Mouse (Mus musculus) midbrain, embryonic 13.5 days (tissue): ENCODE measurements around the gene Fam193a. TPM values are rescaled to one million over a fixed set of nuclear protein-coding genes. Genes with fewer than 3 reads are reported as not detected.

Experiments
- ATAC-seq: fragments of 200-750 bp; cut with Nextera tagmentation; 2 replicates; pipeline ENCODE4 v1.8.0; 2017; ENCODE audit warnings: mild to moderate bottlenecking, moderate TSS enrichment, moderate library complexity
- H3K27ac ChIP-seq: fragments of 300-500 bp; sonication (generic); 2 replicates; pipeline ENCODE4 v1.5.1; 2015; ENCODE audit warnings: inconsistent platforms, mild to moderate bottlenecking, moderate library complexity
- H3K27me3 ChIP-seq: fragments of 300-500 bp; sonication (generic); 2 replicates; pipeline ENCODE4 v1.6.1; 2015; ENCODE audit warnings: mild to moderate bottlenecking, inconsistent platforms
- H3K36me3 ChIP-seq: fragments of 300-500 bp; sonication (generic); 2 replicates; pipeline ENCODE4 v1.6.1; 2015; ENCODE audit warnings: mild to moderate bottlenecking, inconsistent platforms
- H3K4me1 ChIP-seq: fragments of 300-500 bp; sonication (generic); replicated peaks from 2 replicates; pipeline ENCODE4 v1.6.1; 2015; ENCODE audit warnings: inconsistent platforms
- H3K4me2 ChIP-seq: fragments of 300-500 bp; sonication (generic); replicated peaks from 2 replicates; pipeline ENCODE4 v1.6.1; 2015; ENCODE audit warnings: moderate library complexity, mild to moderate bottlenecking, inconsistent platforms
- H3K4me3 ChIP-seq: fragments of 300-500 bp; sonication (generic); replicated peaks from 2 replicates; pipeline ENCODE4 v1.5.1; 2015; ENCODE audit warnings: mild to moderate bottlenecking, inconsistent platforms
- H3K9ac ChIP-seq: fragments of 300-500 bp; sonication (generic); replicated peaks from 2 replicates; pipeline ENCODE4 v1.6.1; 2015; ENCODE audit warnings: mild to moderate bottlenecking, inconsistent platforms
- H3K9me3 ChIP-seq: fragments of 300-500 bp; sonication (generic); 2 replicates; pipeline ENCODE4 v1.6.1; 2016; ENCODE audit warnings: mild to moderate bottlenecking, inconsistent platforms
- WGBS: fragments of 180-500 bp; shearing (Covaris S2); methylation state at CpG from one replicate; pipeline ENCODE4 v1.1.7; 2015; 5-methylcytosine and 5-hydroxymethylcytosine counted together
- polyA plus RNA-seq: library from polyadenylated mRNA; unstranded; fragments of >200 nt; fragmentation: Nextera tagmentation; extraction: Ambion mirVana; gene quantifications from 2 replicates; pipeline ENCODE4 v1.2.1, GENCODE M21; 2015

Gene Fam193a
- polyA plus RNA-seq, 1 experiment from 2014 or later, result 19.8 TPM

GRCm38 (mm10) chr5:34433786-34434185 lies 64.1 kb downstream of the Fam193a start:
- Histone ChIP-seq H3K36me3 (peaks cover 77% of the 10 kb centered on the region), H3K27ac (no peak overlapping the region), H3K9me3 (no peaks in the 10 kb centered on the region), H3K4me3 (no peak overlapping the region), H3K4me1 (no peaks in the 10 kb centered on the region), H3K9ac (no peak overlapping the region), H3K27me3 (no peaks in the 10 kb centered on the region), H3K4me2 (no peak overlapping the region)
- no peak for ATAC-seq
- 90% methylated on average over 1 of the region's 1 CpGs for WGBS

GRCm38 (mm10) chr5:34434241-34434640 lies 64.5 kb downstream of the Fam193a start:
- H3K36me3 ChIP-seq, result peaks cover 76% of the 10 kb centered on the region
- H3K27ac ChIP-seq, result no peak overlapping the region
- no peaks in the 10 kb centered on the region for H3K4me1 ChIP-seq
- no peak overlapping the region for H3K4me3 ChIP-seq
- H3K4me2 ChIP-seq, result no peak overlapping the region
- WGBS, result 88% methylated on average over 3 of the region's 3 CpGs
- no peaks in the 10 kb centered on the region for H3K27me3 ChIP-seq
- no peak for ATAC-seq
- H3K9ac ChIP-seq, result no peak overlapping the region
- H3K9me3 ChIP-seq, result no peaks in the 10 kb centered on the region

- Histone ChIP-seq H3K9me3 (no peaks in the 10 kb centered on the region), H3K27ac (no peak overlapping the region), H3K9ac (no peak overlapping the region), H3K4me1 (no peaks in the 10 kb centered on the region), H3K4me2 (no peak overlapping the region), H3K27me3 (no peaks in the 10 kb centered on the region), H3K36me3 (peaks cover 78% of the 10 kb centered on the region), H3K4me3 (no peak overlapping the region)
- 96% methylated on average over 4 of the region's 4 CpGs for WGBS
- ATAC-seq, result no peak
Measured at GRCm38 (mm10) chr5:34438052-34438451, 68.3 kb downstream of the Fam193a start.

GRCm38 (mm10) chr5:34438659-34439058 lies 68.9 kb downstream of the Fam193a start:
- Histone ChIP-seq H3K4me3 (no peak overlapping the region), H3K4me2 (no peak overlapping the region), H3K27ac (no peak overlapping the region), H3K9ac (no peak overlapping the region), H3K36me3 (peaks cover 78% of the 10 kb centered on the region), H3K9me3 (no peaks in the 10 kb centered on the region), H3K27me3 (no peaks in the 10 kb centered on the region), H3K4me1 (no peaks in the 10 kb centered on the region)
- WGBS, result 96% methylated on average over 1 of the region's 1 CpGs
- no peak for ATAC-seq

GRCm38 (mm10) chr5:34439768-34440167 lies 70.0 kb downstream of the Fam193a start:
- Histone ChIP-seq H3K4me1 (no peaks in the 10 kb centered on the region), H3K27me3 (no peaks in the 10 kb centered on the region), H3K9me3 (no peaks in the 10 kb centered on the region), H3K9ac (no peak overlapping the region), H3K4me3 (no peak overlapping the region), H3K27ac (no peak overlapping the region), H3K36me3 (peaks cover 79% of the 10 kb centered on the region), H3K4me2 (no peak overlapping the region)
- no peak for ATAC-seq
- 94% methylated on average over 2 of the region's 2 CpGs for WGBS

GRCm38 (mm10) chr5:34441797-34442196 lies 72.1 kb downstream of the Fam193a start:
- no peaks in the 10 kb centered on the region for H3K4me1 ChIP-seq
- H3K4me2 ChIP-seq, result no peak overlapping the region
- H3K27ac ChIP-seq, result no peak overlapping the region
- no peak for ATAC-seq
- peaks cover 84% of the 10 kb centered on the region for H3K36me3 ChIP-seq
- H3K9me3 ChIP-seq, result no peaks in the 10 kb centered on the region
- 99% methylated on average over 2 of the region's 2 CpGs for WGBS
- no peak overlapping the region for H3K9ac ChIP-seq
- H3K27me3 ChIP-seq, result no peaks in the 10 kb centered on the region
- no peak overlapping the region for H3K4me3 ChIP-seq

- WGBS, result 90% methylated on average over 9 of the region's 9 CpGs
- Histone ChIP-seq H3K4me3 (no peak overlapping the region), H3K4me1 (no peaks in the 10 kb centered on the region), H3K9me3 (no peaks in the 10 kb centered on the region), H3K27me3 (no peaks in the 10 kb centered on the region), H3K4me2 (no peak overlapping the region), H3K9ac (no peak overlapping the region), H3K27ac (no peak overlapping the region), H3K36me3 (peaks cover 67% of the 10 kb centered on the region)
- no peak for ATAC-seq
Measured at GRCm38 (mm10) chr5:34446207-34446606, 76.5 kb downstream of the Fam193a start.

GRCm38 (mm10) chr5:34458994-34459393 lies 89.3 kb downstream of the Fam193a start:
- ATAC-seq, result no peak
- Histone ChIP-seq H3K4me2 (no peak overlapping the region), H3K9ac (no peak overlapping the region), H3K4me3 (no peak overlapping the region), H3K36me3 (peaks cover 85% of the 10 kb centered on the region), H3K27me3 (no peaks in the 10 kb centered on the region), H3K27ac (no peak overlapping the region), H3K4me1 (no peaks in the 10 kb centered on the region), H3K9me3 (no peaks in the 10 kb centered on the region)
- WGBS, result 89% methylated on average over 1 of the region's 1 CpGs

- Histone ChIP-seq H3K27me3 (no peaks in the 10 kb centered on the region), H3K9me3 (no peaks in the 10 kb centered on the region), H3K4me1 (no peaks in the 10 kb centered on the region), H3K36me3 (peaks cover 92% of the 10 kb centered on the region), H3K9ac (no peak overlapping the region), H3K4me2 (no peak overlapping the region), H3K27ac (no peak overlapping the region), H3K4me3 (no peak overlapping the region)
- ATAC-seq, result no peak
- WGBS, result 95% methylated on average over 4 of the region's 4 CpGs
Measured at GRCm38 (mm10) chr5:34461294-34461693, 91.6 kb downstream of the Fam193a start.

- Histone ChIP-seq H3K9me3 (no peaks in the 10 kb centered on the region), H3K27me3 (no peaks in the 10 kb centered on the region), H3K4me1 (no peaks in the 10 kb centered on the region), H3K9ac (no peak overlapping the region), H3K4me3 (no peak overlapping the region), H3K4me2 (no peak overlapping the region), H3K36me3 (peaks cover 93% of the 10 kb centered on the region), H3K27ac (no peak overlapping the region)
- ATAC-seq, result no peak
- 93% methylated on average over 6 of the region's 6 CpGs for WGBS
Measured at GRCm38 (mm10) chr5:34461841-34462240, 92.1 kb downstream of the Fam193a start.

- Histone ChIP-seq H3K27me3 (no peaks in the 10 kb centered on the region), H3K9me3 (no peaks in the 10 kb centered on the region), H3K4me3 (no peak overlapping the region), H3K4me2 (no peak overlapping the region), H3K36me3 (peaks cover 79% of the 10 kb centered on the region), H3K9ac (no peak overlapping the region), H3K27ac (no peak overlapping the region), H3K4me1 (no peaks in the 10 kb centered on the region)
- no peak for ATAC-seq
- WGBS, result 89% methylated on average over 1 of the region's 1 CpGs
Measured at GRCm38 (mm10) chr5:34466079-34466478, 96.3 kb downstream of the Fam193a start.

GRCm38 (mm10) chr5:34466648-34467047 lies 96.9 kb downstream of the Fam193a start:
- no peak overlapping the region for H3K4me2 ChIP-seq
- H3K27me3 ChIP-seq, result no peaks in the 10 kb centered on the region
- WGBS, result 95% methylated on average over 2 of the region's 2 CpGs
- no peaks in the 10 kb centered on the region for H3K4me1 ChIP-seq
- no peaks in the 10 kb centered on the region for H3K9me3 ChIP-seq
- H3K9ac ChIP-seq, result no peak overlapping the region
- H3K27ac ChIP-seq, result no peak overlapping the region
- no peak for ATAC-seq
- H3K36me3 ChIP-seq, result peaks cover 74% of the 10 kb centered on the region
- no peak overlapping the region for H3K4me3 ChIP-seq

- H3K27me3 ChIP-seq, result no peaks in the 10 kb centered on the region
- H3K27ac ChIP-seq, result no peak overlapping the region
- WGBS, result 93% methylated on average over 2 of the region's 2 CpGs
- no peak overlapping the region for H3K4me3 ChIP-seq
- H3K4me2 ChIP-seq, result no peak overlapping the region
- no peaks in the 10 kb centered on the region for H3K4me1 ChIP-seq
- no peak overlapping the region for H3K9ac ChIP-seq
- no peak for ATAC-seq
- H3K9me3 ChIP-seq, result no peaks in the 10 kb centered on the region
- H3K36me3 ChIP-seq, result peaks cover 59% of the 10 kb centered on the region
Measured at GRCm38 (mm10) chr5:34468039-34468775, 98.5 kb downstream of the Fam193a start.
